Mouse (Mus musculus) heart, postnatal 36 days (tissue): ENCODE results near the gene Bcor. TPM values are rescaled to one million over a fixed set of nuclear protein-coding genes. Genes with fewer than 3 reads are reported as not detected.

ENCODE experiments used
- DNase-seq, 2 experiments: peaks; one replicate each; pipeline ENCODE4 v3.0.0; 2021 to 2022
- intact Hi-C: fragments of 180-260 bp; cut with DNase I; formaldehyde crosslinking; loops from one replicate; pipeline ENCODE4 v1.15.1; 2025
- total RNA-seq, 2 experiments: library from RNA; stranded (reverse); gene quantifications; 2 replicates each; pipeline ENCODE4 v1.2.3; 2021

The Bcor gene
- total RNA-seq, 2 experiments from 2014 or later: 20.0 to 25.9 TPM

DNA sequence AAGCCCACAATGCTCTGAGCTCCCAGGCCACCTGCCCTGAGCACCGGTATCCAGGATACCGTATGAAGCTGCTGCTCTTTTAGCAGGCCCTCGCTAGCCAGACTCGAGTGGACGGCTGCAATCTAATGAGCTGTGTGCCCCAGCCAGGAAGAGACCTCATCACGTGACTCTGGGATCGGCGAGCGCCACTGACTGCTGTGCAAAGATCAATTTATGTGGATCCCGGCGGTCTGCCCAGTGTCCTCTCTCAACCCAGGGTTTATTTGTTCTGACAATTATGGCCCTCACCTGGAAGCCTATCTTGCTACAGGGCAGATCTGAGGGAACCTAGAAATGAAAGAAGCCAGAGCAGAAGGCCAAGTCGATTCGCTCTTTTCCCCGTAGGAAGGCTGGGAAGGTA lies 116.8 kb downstream of the Bcor start:
- intact Hi-C loops: no loop called here
- DNase-seq: no peak

DNA sequence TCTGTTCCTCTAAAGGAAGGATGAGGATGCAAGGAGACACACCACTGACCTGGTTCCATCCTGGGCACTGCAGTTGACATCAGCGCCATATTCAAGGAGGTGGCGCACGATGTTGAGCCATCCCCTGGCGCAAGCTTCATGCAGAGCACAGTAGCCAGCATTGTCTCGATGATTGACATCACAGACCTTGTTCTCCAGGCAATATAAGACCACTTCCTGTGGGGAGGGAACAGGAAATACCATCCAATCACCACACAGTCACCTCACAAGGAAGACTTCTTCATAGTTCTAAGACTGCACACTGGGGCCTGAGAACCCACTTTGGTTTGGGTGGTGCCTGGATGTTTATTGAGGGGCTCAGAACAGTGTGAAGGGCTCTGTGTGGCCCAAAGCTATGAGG lies 118.7 kb downstream of the Bcor start:
- no peak for DNase-seq
- intact Hi-C loops: no loop called here

DNA sequence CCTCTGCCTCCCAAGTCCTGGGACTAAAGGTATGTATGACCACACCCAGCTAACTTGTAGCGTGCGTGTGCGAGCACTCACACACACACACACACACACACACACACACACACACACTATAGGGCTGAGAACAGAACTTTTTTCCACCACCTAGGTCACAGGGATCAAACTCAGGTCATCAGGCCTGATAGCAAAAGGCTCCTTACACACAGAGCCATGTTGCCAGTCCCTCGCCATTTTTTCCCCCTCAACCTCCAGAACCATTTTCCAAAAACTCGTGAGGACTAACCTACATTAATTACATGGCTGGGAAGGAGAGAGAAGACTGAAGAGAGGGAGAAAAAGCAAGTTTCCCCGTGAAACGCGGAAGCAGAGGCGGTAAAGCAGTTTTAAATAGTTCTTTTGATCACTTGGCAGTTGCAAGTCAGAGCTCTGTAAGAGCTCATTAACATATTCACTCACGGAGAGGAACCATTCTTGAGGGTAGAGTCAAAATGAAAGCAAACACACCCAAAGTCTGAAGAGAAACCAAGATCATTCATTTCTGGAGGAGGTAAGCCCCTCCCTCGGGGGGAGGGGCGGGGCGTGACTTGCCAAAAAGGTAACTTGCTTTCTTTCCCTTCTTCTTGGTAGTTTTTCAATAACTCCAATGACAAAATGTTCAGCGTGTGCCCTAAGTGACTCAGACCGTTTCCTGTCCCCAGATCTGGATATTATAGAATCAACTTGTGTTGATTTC lies 145.3 kb downstream of the Bcor start:
- DNase-seq: no peak

DNA sequence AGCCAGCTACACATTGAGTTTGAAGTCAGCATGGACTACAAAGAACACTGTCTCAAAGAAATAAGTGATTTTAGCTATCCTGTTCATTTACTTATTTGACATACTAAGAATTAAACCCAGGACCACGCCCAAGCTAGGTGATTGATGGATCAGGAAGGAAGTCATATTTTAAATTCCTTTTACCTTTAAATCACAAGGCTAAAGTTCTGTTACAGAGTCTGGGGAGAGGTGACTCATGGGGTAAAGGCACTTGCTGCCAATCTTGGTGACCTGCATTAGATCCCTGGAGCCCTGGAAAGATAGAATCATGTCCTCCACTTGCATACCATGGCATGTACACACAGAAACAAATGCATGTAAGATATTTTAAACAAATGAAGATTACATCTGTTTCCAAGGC lies 149.5 kb downstream of the Bcor start:
- intact Hi-C loops: no loop called here
- DNase-seq: no peak

More for the DNA sequence above, 145.3 kb downstream of the Bcor start:
- intact Hi-C loops: no loop called here

DNA sequence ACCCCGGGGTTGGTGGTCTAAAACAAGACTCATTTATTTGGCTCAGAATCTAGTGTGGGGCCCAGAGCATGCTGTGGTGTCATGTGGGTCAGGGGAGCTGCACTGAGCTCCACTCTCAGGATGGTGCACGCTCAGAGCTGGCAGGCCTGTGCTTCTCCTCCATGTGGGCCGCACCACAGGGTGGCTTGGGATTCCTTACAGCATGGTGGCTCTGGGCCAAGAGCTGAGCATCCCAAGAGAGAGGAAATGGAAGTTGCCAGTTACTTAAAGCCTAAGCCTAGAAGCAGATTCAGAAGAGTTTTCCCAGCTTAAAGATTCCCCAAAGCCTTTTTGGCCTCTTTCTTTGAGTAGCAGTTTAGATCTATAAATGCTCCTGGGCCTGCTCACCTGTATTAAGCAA lies 151.1 kb downstream of the Bcor start:
- no peak for DNase-seq
- intact Hi-C loops: loop anchor here (5.0 to 10.0 kb wide), 4 partner anchors 123 to 374 kb away; no protein-coding TSS in a partner anchor

DNA sequence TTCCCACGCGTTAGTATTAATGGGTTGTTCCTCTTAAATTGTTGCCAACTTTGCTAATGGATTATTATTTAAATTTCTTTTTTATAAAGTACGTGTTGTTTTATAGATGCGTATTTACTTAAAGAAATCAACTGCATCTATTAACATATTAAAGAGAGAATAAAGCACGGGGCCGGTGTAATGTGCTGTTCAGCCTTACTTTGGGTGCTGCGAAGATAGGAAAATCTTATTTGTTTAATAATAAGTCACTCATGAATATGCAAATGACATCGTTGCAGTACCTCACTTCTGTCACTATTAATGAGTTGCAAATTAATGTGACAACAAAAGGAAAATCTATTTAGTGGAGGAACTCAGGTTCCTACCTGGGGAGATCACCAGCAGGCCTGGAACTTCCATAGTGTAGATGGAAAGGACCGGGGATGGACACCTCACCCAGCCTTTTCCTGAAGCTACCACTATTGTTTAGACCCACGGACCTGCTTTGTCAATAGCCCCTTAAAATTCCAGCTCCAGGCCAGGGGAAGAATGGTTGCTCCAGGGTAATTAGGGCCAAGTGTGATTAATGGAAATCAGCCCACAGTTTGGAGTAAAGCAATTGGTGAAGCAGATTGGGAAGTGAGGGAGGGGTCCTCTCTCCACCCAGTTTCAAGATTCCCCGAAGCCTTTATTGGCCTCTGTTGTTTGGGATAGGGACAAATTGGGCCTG lies 152.2 kb downstream of the Bcor start:
- DNase-seq: no peak
- intact Hi-C loops: loop anchor here (2.0 to 10.0 kb wide), 7 partner anchors 71 to 373 kb away; no protein-coding TSS in a partner anchor

DNA sequence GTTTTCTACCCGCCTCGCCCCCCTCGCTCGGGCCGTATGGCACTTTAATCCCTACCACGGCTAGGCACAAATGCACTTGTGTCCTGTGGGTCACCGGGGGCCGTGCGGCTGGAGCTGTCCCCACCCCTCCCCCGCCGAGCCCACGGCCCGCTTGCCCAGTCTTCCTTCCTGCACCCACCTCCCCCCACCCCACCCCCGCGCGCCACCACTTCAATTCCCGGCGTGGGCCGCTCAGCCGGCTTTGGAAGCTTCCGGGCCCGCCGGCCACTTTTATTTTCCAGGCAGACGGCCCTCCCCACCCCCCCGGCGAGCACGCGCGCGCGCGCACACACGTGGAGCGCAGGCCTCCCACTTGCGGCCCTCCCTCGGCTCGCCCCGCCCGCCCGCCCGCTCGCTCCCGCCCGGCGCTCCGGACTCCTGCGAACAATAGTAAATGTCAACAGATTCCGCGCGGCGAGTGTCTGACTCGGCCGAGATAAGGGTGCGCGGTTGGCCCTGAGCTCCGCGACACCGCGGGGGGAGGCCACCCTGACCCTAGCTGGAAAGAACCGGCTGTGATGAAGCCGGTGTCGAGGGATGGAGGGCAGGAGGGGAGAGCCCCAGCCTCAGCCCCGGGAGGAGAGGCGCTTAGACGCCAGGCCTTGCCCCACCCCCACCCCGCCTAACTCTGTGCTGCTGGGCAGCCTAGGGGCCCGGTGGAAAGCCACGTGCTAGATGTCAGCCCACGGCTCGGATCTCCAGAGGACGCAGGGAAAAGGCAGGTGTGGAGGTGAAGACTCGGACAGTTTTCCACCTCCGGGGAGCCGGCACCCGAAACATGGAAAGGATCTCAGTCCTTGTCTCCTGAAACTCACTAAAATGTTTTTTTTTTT lies 153.0 kb downstream of the Bcor start:
- intact Hi-C loops: loop anchor here (2.0 to 10.0 kb wide), 7 partner anchors 72 to 372 kb away; no protein-coding TSS in a partner anchor
- peak; percentile 50 to 76 for DNase-seq

DNA sequence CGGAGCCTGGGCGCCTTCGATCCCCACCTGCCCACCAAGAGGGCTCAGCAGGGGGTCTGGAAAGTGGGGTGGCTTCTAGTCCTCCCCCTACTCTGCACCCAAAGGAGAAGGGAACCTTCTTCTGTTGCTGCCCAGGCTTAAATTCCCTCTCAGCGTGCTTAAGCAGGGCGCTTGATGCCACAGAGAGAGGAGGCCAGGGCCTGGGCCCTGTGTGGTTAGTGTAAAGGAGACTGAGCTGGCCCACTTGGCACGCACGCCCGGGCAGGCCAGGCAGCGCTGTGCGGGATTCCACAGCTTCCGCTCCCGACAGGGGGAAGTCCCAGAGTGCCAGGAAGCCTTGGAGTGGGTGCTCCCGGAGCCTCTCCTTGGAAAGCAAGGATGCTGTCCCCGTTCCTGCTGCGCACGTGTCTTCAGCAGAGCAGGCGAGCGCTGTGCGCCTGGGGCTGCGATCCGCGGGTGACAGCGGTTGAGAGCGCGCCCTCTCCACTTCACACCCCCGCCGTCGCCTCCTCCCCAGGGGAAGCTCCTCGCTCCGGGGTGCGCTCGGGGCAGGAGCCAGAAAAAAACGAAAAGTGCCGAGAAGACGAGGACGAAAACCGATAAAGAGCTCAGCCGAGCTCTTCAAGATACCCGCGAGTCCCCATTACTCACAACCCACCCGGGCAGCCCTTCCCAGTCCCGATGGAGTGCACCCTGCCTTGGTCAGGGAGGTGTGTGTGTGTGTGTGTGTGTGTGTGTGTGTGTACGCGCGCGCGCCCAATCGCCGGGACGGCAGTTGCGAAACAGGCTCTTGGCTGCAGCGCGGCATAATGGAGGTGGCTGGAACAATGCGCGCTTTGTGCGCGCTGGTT lies 153.9 kb downstream of the Bcor start:
- peak; percentile 75 to 81 for DNase-seq
- intact Hi-C loops: loop anchor here (2.0 to 10.0 kb wide), 7 partner anchors 73 to 371 kb away; no protein-coding TSS in a partner anchor

DNA sequence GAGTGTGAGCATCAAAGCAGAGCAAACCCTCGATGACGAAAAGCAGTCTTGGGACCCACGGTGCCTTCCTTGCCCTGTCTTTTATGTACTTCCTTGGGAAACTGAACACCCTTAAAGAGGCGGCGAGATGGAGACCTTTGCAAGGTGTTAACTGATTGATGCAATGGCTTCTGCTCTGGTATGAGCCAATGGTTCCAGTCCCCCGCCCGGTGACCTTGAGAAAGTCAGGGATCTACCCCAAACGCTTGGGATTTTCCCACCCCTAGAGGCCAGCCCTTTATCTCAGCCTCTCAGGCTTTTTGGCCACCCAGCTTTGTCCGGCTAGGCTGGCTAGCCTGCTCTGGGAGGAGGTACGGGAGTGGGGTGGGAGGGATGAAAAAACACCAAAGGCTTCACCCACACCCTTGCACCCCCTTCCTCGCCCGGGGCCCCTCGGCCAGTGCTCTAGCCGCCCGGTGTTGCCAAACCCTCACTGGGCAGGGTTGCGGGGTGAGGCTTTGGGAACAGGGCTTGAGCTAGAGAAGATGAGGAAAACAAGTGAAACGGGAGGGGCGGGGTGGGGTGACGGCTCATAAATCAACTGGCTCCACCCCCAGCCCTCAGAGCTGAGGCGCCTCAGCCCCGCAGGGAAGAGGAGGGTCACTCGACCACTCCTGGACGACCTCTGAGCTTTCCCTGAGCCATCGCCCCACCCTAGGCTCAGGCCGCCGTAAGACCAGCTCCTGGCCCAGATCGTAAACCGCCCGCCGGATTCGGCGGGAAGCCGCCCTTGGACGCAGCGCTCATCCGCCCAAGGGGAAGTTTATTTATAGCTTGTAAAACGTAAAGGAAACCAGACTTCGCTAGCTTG lies 154.7 kb downstream of the Bcor start:
- intact Hi-C loops: loop anchor here (2.0 to 10.0 kb wide), 7 partner anchors 73 to 371 kb away; no protein-coding TSS in a partner anchor
- DNase-seq: peak; percentile 39 to 72

DNA sequence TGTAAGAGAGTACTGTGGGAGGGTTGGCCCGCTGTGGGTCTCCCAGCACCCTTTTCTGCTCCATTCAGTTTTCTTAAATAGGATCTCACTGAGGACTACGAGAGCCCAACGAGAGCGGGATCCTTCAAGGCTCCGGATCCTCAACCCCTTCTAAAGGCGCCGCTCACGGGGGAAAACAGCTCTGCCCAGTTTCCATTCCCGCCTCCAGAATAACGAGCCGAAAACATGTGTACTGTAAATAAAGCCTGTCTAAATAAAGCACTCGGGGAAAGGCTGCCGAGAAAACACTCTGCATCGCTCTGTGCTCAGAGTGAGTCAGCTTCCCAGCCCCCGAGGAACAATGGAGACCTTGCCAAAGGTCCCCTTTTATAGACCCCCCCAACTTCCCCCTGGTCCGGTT lies 155.7 kb downstream of the Bcor start:
- DNase-seq: peak; percentile 18 to 23
- intact Hi-C loops: loop anchor here (5.0 to 10.0 kb wide), 3 partner anchors 340 to 582 kb away; no protein-coding TSS in a partner anchor

DNA sequence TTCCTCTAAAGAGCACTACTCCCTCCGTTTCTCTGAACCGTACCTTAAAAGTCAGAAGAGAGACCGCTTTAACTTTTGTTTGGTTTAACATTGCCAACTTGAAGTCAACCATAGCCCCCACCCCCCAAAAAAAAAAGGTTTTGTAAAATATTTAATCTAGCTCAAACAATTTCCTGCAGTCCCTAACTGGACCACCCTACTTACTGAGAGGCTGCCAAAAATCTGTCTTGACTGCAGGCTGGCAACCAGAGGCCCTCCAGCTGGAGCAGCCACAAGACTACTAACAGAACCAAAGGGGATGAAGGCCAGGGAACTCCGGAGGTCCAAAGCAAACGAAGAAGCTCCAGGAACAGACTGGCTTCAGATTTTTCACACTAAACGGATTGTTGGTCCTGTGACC lies 156.2 kb downstream of the Bcor start:
- intact Hi-C loops: loop anchor here (5.0 to 10.0 kb wide), 3 partner anchors 339 to 582 kb away; no protein-coding TSS in a partner anchor
- no peak for DNase-seq

DNA sequence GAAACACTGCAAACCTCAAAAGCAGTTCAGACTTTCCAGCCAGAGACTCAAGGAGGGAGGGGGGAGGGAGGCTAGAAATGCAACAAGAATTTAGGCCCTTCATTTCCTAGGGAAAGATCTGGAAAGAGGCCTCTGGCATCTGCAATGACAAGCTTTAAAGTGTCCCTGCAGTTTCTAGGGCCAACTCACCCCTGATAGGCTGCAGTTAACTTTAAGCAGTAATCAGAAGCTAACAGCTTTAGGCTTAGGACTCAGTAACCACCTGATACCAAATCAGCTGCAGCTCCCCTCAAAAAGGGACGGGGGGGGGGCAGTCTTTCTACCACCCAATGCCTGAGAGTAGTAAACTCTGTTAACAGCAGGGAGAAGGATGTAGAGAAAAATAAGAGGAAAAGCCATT lies 156.6 kb downstream of the Bcor start:
- no peak for DNase-seq
- intact Hi-C loops: loop anchor here (5.0 to 10.0 kb wide), 3 partner anchors 339 to 581 kb away; no protein-coding TSS in a partner anchor

DNA sequence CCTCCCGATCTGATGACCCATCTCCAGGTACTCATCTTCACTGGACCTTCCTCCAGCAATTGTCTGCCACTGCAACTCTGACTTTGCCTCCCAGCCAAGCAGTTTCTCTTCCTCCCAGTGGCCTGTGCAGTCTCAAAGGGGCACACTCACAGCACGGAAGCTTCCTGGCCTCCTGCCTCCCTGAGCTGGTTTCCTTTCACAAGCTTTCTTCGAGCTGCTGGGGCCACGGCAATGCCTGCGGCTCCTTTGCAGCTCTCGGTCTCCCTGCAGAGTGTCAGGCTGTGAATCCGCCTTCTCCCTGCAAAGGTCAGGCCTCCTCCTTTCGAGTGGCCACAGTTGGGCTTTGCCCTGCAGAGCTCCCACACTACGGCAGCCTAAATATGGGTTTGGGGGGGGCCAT lies 157.0 kb downstream of the Bcor start:
- intact Hi-C loops: loop anchor here (5.0 to 10.0 kb wide), 3 partner anchors 338 to 581 kb away; no protein-coding TSS in a partner anchor
- DNase-seq: no peak

DNA sequence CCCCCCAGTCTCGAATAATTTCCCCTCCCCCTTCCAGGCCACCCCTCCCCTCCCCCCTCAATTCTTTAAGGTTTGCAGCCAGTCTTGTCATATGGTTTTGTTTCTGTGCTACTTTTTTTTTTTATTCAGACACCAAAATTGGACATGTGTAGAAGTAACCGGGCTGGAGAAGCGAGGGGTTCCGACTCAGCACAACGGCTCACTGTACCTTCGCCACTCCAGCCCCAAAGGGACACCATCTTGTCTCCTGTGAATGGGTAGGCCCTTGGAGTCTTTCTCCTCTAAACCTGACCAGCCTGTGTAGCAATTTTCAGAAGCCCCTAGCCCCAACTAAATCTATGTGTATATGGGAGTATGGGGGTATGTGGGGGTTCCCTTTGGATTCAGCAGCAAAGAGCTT lies 157.6 kb downstream of the Bcor start:
- DNase-seq: no peak
- intact Hi-C loops: loop anchor here (5.0 to 10.0 kb wide), 3 partner anchors 338 to 580 kb away; no protein-coding TSS in a partner anchor

DNA sequence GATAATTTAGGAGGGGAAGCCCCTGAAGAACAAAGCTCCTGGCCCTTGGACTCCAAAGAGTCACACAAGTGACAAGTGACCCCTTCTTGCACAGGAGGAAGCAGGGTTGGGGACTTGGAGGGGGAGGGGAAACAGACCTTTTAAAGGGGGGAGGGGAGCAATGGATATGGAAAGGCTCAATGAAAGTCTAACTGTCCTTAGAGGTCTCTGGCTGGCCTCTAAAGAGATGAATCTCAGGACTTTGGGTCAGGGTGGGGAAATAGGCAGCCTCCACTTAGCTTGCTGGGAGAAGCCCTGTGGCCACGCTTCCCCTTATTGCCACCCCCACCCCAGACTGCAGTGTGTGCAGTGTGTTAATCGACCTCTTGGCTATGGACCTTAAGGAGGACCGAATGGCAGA lies 158.2 kb downstream of the Bcor start:
- no peak for DNase-seq
- intact Hi-C loops: loop anchor here (5.0 to 10.0 kb wide), 3 partner anchors 337 to 580 kb away; no protein-coding TSS in a partner anchor

DNA sequence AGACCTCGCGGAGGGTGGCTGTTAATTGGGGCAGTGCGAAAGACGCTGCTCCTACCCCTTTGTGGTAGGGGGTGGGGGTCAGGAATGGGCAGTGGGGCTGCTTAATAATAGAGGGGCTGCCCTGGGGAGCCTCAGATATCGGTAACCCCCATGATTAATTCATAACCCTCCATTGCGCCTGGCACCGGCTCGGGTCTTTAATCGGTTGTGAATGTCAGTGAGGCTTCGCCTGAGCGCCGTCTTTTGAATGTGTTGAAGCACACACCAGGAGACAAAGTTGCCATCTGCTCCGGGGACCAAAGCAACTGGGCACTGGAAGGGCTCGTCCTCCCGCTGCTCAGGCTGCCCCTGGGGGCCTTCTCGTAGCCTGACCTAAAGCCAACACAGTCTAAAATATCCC lies 158.8 kb downstream of the Bcor start:
- intact Hi-C loops: loop anchor here (5.0 to 10.0 kb wide), 3 partner anchors 337 to 579 kb away; no protein-coding TSS in a partner anchor
- no peak for DNase-seq

DNA sequence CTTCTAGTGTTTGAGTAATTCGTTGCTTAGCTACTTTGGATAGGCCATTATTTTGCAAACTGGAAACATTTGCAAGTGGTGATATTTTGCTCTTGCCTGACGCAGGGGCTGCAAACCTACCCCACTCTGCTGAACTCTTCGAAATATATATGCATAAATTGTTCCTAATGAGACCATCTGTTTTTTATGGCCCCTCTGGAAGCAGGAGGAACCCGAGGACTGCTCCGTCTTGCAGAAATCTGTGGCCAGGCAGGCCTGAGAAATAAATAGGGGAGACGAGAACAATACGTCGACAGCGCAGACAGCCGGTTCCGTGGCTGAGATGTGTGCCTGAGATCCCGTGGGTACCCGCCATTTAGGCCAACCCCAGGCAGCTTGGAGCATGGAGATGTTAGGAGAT lies 159.5 kb downstream of the Bcor start:
- intact Hi-C loops: loop anchor here (5.0 to 10.0 kb wide), 3 partner anchors 336 to 578 kb away; no protein-coding TSS in a partner anchor
- no peak for DNase-seq

DNA sequence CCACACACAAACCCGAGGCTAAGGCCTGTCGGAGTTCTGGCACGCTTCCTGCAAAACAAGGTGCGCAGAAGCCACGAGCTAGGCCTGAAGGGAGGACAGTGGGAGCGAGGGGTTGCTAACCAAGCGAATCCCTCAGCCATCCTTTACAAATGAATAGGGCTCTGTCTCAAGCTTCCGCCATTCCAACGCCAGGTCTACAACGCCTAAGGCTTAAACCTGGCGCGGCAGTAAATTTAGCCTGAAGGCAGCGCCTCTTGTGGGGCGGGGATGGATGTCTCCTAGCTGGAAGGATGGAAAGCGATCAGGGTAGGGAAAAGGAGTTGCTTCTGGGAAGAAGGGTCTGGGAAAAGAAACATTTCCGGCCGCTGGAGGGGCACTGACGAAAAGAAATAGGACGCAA lies 160.2 kb downstream of the Bcor start:
- intact Hi-C loops: loop anchor here (5.0 to 10.0 kb wide), 3 partner anchors 335 to 578 kb away; no protein-coding TSS in a partner anchor
- DNase-seq: no peak
